Mouse (Mus musculus): ENCODE results near the gene Arhgef17. TPM values are rescaled to one million over a fixed set of nuclear protein-coding genes. Genes with fewer than 3 reads are reported as not detected.

Arhgef17 gene
- polyA plus RNA-seq, 1 experiment from 2014 or later: 5.4 TPM

GRCm38 (mm10) chr7:100855795-100856573, 75.9 kb downstream of the Arhgef17 start:
- Histone ChIP-seq H3K9me3 (ENCODE audit: control insufficient read depth, low read length) (no peaks in the 10 kb centered on the region), H3K36me3 (ENCODE audit: control insufficient read depth, insufficient read depth, low read length) (peaks cover 2% of the 10 kb centered on the region; the same call in 1 of the 2 replicates), H3K27ac (ENCODE audit: low read depth, low read length) (peak overlapping the region; percentile 79), H3K4me3 (ENCODE audit: low read depth, low read length) (no peak overlapping the region; the same call in 1 of the 2 replicates), H3K9ac (ENCODE audit: low read depth, low read length) (peak overlapping the region; percentile 5; the same call in 1 of the 2 replicates), H3K4me1 (replicated peaks; ENCODE audit: control insufficient read depth, insufficient read depth, low read length) (peaks cover 87% of the 10 kb centered on the region), H3K4me2 (peak overlapping the region; percentile 35), H3K27me3 (replicated peaks; ENCODE audit: control insufficient read depth, insufficient read depth, low read length) (no peaks in the 10 kb centered on the region)
- 39% methylated on average over 5 of the region's 5 CpGs for WGBS
- DNase-seq (ENCODE audit: low spot score) (peak; percentile 52), ATAC-seq (replicated peaks; ENCODE audit: low FRiP score) (peak; percentile 55)

- Histone ChIP-seq H3K4me2 (peak overlapping the region; percentile 35), H3K9me3 (ENCODE audit: control insufficient read depth, low read length) (no peaks in the 10 kb centered on the region), H3K4me3 (ENCODE audit: low read depth, low read length) (peak overlapping the region; percentile 18; the same call in 1 of the 2 replicates), H3K4me1 (replicated peaks; ENCODE audit: control insufficient read depth, insufficient read depth, low read length) (peaks cover 80% of the 10 kb centered on the region), H3K36me3 (ENCODE audit: control insufficient read depth, insufficient read depth, low read length) (peaks cover 2% of the 10 kb centered on the region; the same call in 1 of the 2 replicates), H3K27ac (ENCODE audit: low read depth, low read length) (peak overlapping the region; percentile 79), H3K27me3 (replicated peaks; ENCODE audit: control insufficient read depth, insufficient read depth, low read length) (no peaks in the 10 kb centered on the region), H3K9ac (ENCODE audit: low read depth, low read length) (peak overlapping the region; percentile 50)
- no peak for DNase-seq (ENCODE audit: low spot score)
- 23% methylated on average over 4 of the region's 4 CpGs for WGBS
- ATAC-seq (replicated peaks; ENCODE audit: low FRiP score): no peak
Observed at GRCm38 (mm10) chr7:100855300-100855699, 76.6 kb downstream of the Arhgef17 start.

GRCm38 (mm10) chr7:100854861-100855260, 77.0 kb downstream of the Arhgef17 start:
- Histone ChIP-seq H3K4me1 (replicated peaks; ENCODE audit: control insufficient read depth, insufficient read depth, low read length) (peaks cover 76% of the 10 kb centered on the region), H3K27ac (ENCODE audit: low read depth, low read length) (peak overlapping the region; percentile 79), H3K36me3 (ENCODE audit: control insufficient read depth, insufficient read depth, low read length) (peaks cover 2% of the 10 kb centered on the region; the same call in 1 of the 2 replicates), H3K9ac (ENCODE audit: low read depth, low read length) (peak overlapping the region; percentile 50), H3K9me3 (ENCODE audit: control insufficient read depth, low read length) (no peaks in the 10 kb centered on the region), H3K4me3 (ENCODE audit: low read depth, low read length) (peak overlapping the region; percentile 18; the same call in 1 of the 2 replicates), H3K4me2 (peak overlapping the region; percentile 35), H3K27me3 (replicated peaks; ENCODE audit: control insufficient read depth, insufficient read depth, low read length) (no peaks in the 10 kb centered on the region)
- no peak for DNase-seq (ENCODE audit: low spot score)
- 64% methylated on average over 5 of the region's 5 CpGs for WGBS
- no peak for ATAC-seq (replicated peaks; ENCODE audit: low FRiP score)

GRCm38 (mm10) chr7:100854137-100854814, 77.6 kb downstream of the Arhgef17 start:
- peak overlapping the region; percentile 50 for H3K9ac ChIP-seq (ENCODE audit: low read depth, low read length)
- peaks cover 70% of the 10 kb centered on the region for H3K4me1 ChIP-seq (replicated peaks; ENCODE audit: control insufficient read depth, insufficient read depth, low read length)
- no peak overlapping the region for H3K4me3 ChIP-seq (ENCODE audit: low read depth, low read length)
- H3K4me2 ChIP-seq: peak overlapping the region; percentile 35
- no peaks in the 10 kb centered on the region for H3K9me3 ChIP-seq (ENCODE audit: control insufficient read depth, low read length)
- ATAC-seq (replicated peaks; ENCODE audit: low FRiP score) (no peak), DNase-seq (ENCODE audit: low spot score) (no peak)
- H3K27me3 ChIP-seq (replicated peaks; ENCODE audit: control insufficient read depth, insufficient read depth, low read length): no peaks in the 10 kb centered on the region
- peak overlapping the region; percentile 36; the same call in 1 of the 2 replicates for H3K27ac ChIP-seq (ENCODE audit: low read depth, low read length)
- peaks cover 2% of the 10 kb centered on the region; the same call in 1 of the 2 replicates for H3K36me3 ChIP-seq (ENCODE audit: control insufficient read depth, insufficient read depth, low read length)
- 33% methylated on average over 6 of the region's 6 CpGs for WGBS

GRCm38 (mm10) chr7:100853396-100853795, 78.5 kb downstream of the Arhgef17 start:
- no peak for ATAC-seq (replicated peaks; ENCODE audit: low FRiP score)
- Histone ChIP-seq H3K36me3 (ENCODE audit: control insufficient read depth, insufficient read depth, low read length) (peaks cover 3% of the 10 kb centered on the region), H3K9ac (ENCODE audit: low read depth, low read length) (no peak overlapping the region), H3K4me1 (replicated peaks; ENCODE audit: control insufficient read depth, insufficient read depth, low read length) (peaks cover 62% of the 10 kb centered on the region), H3K27me3 (replicated peaks; ENCODE audit: control insufficient read depth, insufficient read depth, low read length) (no peaks in the 10 kb centered on the region), H3K9me3 (ENCODE audit: control insufficient read depth, low read length) (no peaks in the 10 kb centered on the region), H3K27ac (ENCODE audit: low read depth, low read length) (no peak overlapping the region), H3K4me2 (no peak overlapping the region), H3K4me3 (ENCODE audit: low read depth, low read length) (no peak overlapping the region)
- 68% methylated on average over 3 of the region's 3 CpGs for WGBS
- no peak for DNase-seq (ENCODE audit: low spot score)

- peaks cover 45% of the 10 kb centered on the region for H3K4me1 ChIP-seq (replicated peaks; ENCODE audit: control insufficient read depth, insufficient read depth, low read length)
Observed at GRCm38 (mm10) chr7:100851481-100852356, 80.2 kb downstream of the Arhgef17 start.

GRCm38 (mm10) chr7:100849508-100849907, 82.4 kb downstream of the Arhgef17 start:
- Histone ChIP-seq H3K4me1 (replicated peaks; ENCODE audit: control insufficient read depth, insufficient read depth, low read length) (peaks cover 43% of the 10 kb centered on the region), H3K4me3 (ENCODE audit: low read depth, low read length) (no peak overlapping the region), H3K9me3 (ENCODE audit: control insufficient read depth, low read length) (no peaks in the 10 kb centered on the region), H3K9ac (ENCODE audit: low read depth, low read length) (no peak overlapping the region), H3K27ac (ENCODE audit: low read depth, low read length) (no peak overlapping the region), H3K4me2 (no peak overlapping the region), H3K27me3 (replicated peaks; ENCODE audit: control insufficient read depth, insufficient read depth, low read length) (no peaks in the 10 kb centered on the region), H3K36me3 (ENCODE audit: control insufficient read depth, insufficient read depth, low read length) (peaks cover 14% of the 10 kb centered on the region)
- 90% methylated on average over 2 of the region's 2 CpGs for WGBS
- no peak for ATAC-seq (replicated peaks; ENCODE audit: low FRiP score)
- DNase-seq (ENCODE audit: low spot score): no peak

More at GRCm38 (mm10) chr7:100851481-100852356, 80.2 kb downstream of the Arhgef17 start:
- H3K9ac ChIP-seq (ENCODE audit: low read depth, low read length): no peak overlapping the region
- 79% methylated on average over 9 of the region's 9 CpGs for WGBS
- H3K9me3 ChIP-seq (ENCODE audit: control insufficient read depth, low read length): no peaks in the 10 kb centered on the region
- H3K36me3 ChIP-seq (ENCODE audit: control insufficient read depth, insufficient read depth, low read length): peaks cover 14% of the 10 kb centered on the region
- no peak overlapping the region for H3K27ac ChIP-seq (ENCODE audit: low read depth, low read length)
- H3K27me3 ChIP-seq (replicated peaks; ENCODE audit: control insufficient read depth, insufficient read depth, low read length): no peaks in the 10 kb centered on the region
- no peak overlapping the region for H3K4me3 ChIP-seq (ENCODE audit: low read depth, low read length)
- no peak overlapping the region for H3K4me2 ChIP-seq
- no peak for DNase-seq (ENCODE audit: low spot score)
- ATAC-seq (replicated peaks; ENCODE audit: low FRiP score): no peak

GRCm38 (mm10) chr7:100848744-100849143, 83.2 kb downstream of the Arhgef17 start:
- no peak overlapping the region for H3K27ac ChIP-seq (ENCODE audit: low read depth, low read length)
- H3K27me3 ChIP-seq (replicated peaks; ENCODE audit: control insufficient read depth, insufficient read depth, low read length): no peaks in the 10 kb centered on the region
- no peaks in the 10 kb centered on the region for H3K9me3 ChIP-seq (ENCODE audit: control insufficient read depth, low read length)
- no peak overlapping the region for H3K4me3 ChIP-seq (ENCODE audit: low read depth, low read length)
- 49% methylated on average over 6 of the region's 6 CpGs for WGBS
- DNase-seq (ENCODE audit: low spot score) (no peak), ATAC-seq (replicated peaks; ENCODE audit: low FRiP score) (no peak)
- H3K4me1 ChIP-seq (replicated peaks; ENCODE audit: control insufficient read depth, insufficient read depth, low read length): peaks cover 43% of the 10 kb centered on the region
- no peak overlapping the region for H3K4me2 ChIP-seq
- H3K9ac ChIP-seq (ENCODE audit: low read depth, low read length): no peak overlapping the region; the same call in 1 of the 2 replicates
- peaks cover 14% of the 10 kb centered on the region for H3K36me3 ChIP-seq (ENCODE audit: control insufficient read depth, insufficient read depth, low read length)
